Mouse (Mus musculus): ENCODE results near the gene Spag8.

DNA sequence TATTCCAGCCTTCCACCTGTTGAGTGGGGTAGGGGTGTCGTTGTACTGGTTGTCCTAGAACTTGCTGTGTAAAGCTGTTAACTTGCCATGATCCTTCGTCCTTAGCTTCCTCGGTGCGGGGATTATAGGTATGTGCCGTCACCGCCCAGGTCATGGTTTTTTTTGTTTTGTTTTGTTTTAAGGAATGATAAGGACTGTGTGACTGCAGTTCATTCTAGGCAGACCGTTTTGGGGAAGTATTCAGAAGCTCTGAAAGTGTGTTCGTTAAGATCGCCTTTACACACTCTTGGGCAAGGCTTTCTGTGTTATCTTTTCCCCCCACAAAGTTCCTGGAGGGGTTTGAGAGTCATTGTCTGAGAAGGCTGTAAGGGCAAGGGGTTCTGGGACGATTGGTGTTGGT is 40.9 kb downstream of the Spag8 start:
- TF ChIP-seq POLR2A (IDR thresholded peaks at IDR 0.05; ENCODE audit: extremely low read depth, insufficient read depth, low read length) = no peak
- TF ChIP-seq CTCF (IDR thresholded peaks at IDR 0.05; ENCODE audit: low read depth, low read length) = no peak
